Mouse (Mus musculus) heart, embryonic 10.5 days (tissue): Measurements from ENCODE around the gene Ace3. TPM values are rescaled to one million over a fixed set of nuclear protein-coding genes. Genes with fewer than 3 reads are reported as not detected.

Experiments
- polyA plus RNA-seq: library from polyadenylated mRNA; unstranded; fragments of >200 nt; fragmentation: Nextera tagmentation; extraction: Ambion mirVana; gene quantifications from 2 replicates; pipeline ENCODE4 v1.2.1, GENCODE M21; 2016

Ace3 gene
- polyA plus RNA-seq, 1 experiment from 2014 or later = not detected

Other genes starting within 250 kb of the Ace3 start
- 4.1 and 4.6 TPM in 2 replicates for gene Cyb561, start 41.3 kb upstream of the Ace3 start, polyA plus RNA-seq
- gene Ace, start 26.7 kb upstream of the Ace3 start, polyA plus RNA-seq = 0.43 and 0.65 TPM in 2 replicates
- 0.43 and 0.72 TPM in 2 replicates for gene Kcnh6, start 13.4 kb downstream of the Ace3 start, polyA plus RNA-seq
- gene Dcaf7, start 42.2 kb downstream of the Ace3 start, polyA plus RNA-seq = 60.4 and 69.6 TPM in 2 replicates
- 11.5 and 11.6 TPM in 2 replicates for gene Taco1, start 71.4 kb downstream of the Ace3 start, polyA plus RNA-seq
- 24.1 and 25.1 TPM in 2 replicates for gene Map3k3, start 89.9 kb downstream of the Ace3 start, polyA plus RNA-seq
- gene Gm10840, start 166.2 kb downstream of the Ace3 start, polyA plus RNA-seq = not detected in 2 replicates
- gene Limd2, start 166.2 kb downstream of the Ace3 start, polyA plus RNA-seq = 172 and 261 TPM in 2 replicates
- 26.4 and 27.4 TPM in 2 replicates for gene Strada, start 207.5 kb downstream of the Ace3 start, polyA plus RNA-seq
- 85.0 and 91.2 TPM in 2 replicates for gene Ccdc47, start 221.7 kb downstream of the Ace3 start, polyA plus RNA-seq
- 63.7 and 70.3 TPM in 2 replicates for gene Ddx42, start 222.3 kb downstream of the Ace3 start, polyA plus RNA-seq